Mouse (Mus musculus): ENCODE measurements at regions not wholly inside any gene's neighbourhood (a gene's known extent, or its start where the extent isn't known, plus 50 kb on each side); places are given as distances from the start of the nearest gene placed in this dataset.

GRCm38 (mm10) chr14:76641752-76642529 is 85.3 kb upstream of the Serp2 start:
- no peak for DNase-seq (ENCODE audit: low read depth, low spot score)

- no peak for DNase-seq (ENCODE audit: low read depth, low spot score)
Measured at GRCm38 (mm10) chr14:76633170-76633569, 76.5 kb upstream of the Serp2 start.

- DNase-seq (ENCODE audit: low read depth, low spot score) = no peak
Measured at GRCm38 (mm10) chr14:76632763-76633162, 76.1 kb upstream of the Serp2 start.

- no peak for DNase-seq (ENCODE audit: low read depth, low spot score)
Measured at GRCm38 (mm10) chr14:76631740-76632139, 75.1 kb upstream of the Serp2 start.

DNA sequence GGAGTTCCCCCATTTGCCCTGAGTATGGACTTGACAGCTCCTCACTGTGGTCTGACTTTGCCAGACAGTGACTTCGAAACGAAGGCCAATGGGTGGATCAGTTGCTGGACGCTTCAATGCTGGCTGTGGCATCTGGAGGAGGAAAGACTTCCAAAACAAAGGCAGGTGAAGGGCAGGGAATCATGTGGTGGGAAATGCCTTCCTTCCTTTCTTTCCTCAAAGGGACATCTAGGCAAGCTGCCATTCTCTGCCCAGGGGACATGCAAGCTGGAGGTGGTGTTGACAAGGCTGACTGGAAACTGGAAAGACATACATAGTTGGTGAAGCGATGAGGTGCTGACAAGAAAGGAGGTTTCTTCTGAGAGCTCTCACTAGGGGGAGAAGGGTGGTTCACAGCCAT is 74.5 kb upstream of the Serp2 start:
- no peak for DNase-seq (ENCODE audit: low read depth, low spot score)

DNA sequence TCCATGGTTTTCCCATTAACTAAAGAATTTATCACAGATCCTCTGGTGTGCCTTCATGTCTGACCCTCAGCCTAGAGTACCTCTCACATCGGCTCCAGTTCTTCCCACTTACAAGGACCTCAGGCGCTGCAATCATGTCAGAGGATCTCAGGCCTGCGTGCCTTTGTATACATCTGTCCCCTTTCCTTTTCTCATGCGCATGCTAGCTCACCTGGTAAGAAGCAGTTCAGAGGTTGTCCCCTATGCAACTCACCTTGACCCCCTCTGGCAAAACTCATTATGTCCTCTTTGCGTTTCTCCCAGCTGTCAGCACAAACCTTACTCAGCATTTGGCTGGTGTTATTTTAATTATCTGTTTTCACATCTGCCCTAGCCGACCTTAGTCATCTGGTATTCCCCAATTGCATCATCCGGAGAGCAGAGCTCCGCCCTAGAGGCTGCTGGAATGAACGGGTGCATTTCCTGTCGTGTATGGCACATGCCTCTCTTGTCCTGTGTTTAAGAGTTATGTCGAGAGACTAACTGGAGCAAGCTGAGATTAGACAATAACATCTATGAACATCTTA is 73.3 kb upstream of the Serp2 start:
- no peak for DNase-seq (ENCODE audit: low read depth, low spot score)

GRCm38 (mm10) chr14:76628182-76628892 is 71.6 kb upstream of the Serp2 start:
- no peak for DNase-seq (ENCODE audit: low read depth, low spot score)

DNA sequence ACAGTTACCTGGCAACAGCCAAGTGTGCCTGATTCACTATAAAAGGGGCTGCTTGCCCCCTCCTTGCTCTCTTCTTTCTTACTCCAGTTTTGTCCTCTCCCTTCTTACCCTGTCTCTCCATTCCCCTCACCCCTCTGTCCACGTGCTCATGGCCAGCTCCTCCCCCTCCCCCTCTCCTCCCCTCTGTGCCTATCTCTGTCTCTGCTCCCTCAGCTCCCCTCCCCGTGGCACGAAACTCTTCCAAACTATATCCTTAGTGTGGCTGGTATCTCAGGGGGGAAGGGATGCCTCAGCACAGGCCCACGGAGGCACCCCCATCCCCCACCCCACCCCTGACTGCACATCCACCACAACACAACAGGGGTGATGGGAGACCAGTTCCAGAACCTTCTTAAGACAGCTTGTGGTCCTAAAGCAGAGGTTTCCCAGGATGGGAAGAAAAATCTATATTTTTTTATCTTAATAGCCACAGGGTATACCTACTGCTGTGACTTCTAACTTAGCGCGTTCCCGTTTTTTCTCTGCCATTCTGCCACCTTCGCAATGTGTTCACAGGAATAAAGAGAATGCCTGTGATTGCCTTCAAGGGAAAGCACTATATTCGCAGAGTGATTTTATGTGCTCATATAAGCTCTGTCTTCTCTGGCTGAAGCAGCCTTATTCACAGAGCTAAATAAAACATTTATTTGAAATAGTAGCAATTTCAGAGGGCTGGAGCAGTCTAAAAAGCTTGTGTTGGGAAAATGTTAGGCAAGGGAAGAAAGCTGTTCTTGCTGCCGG is 69.1 kb upstream of the Serp2 start:
- no peak for DNase-seq (ENCODE audit: low read depth, low spot score)

DNA sequence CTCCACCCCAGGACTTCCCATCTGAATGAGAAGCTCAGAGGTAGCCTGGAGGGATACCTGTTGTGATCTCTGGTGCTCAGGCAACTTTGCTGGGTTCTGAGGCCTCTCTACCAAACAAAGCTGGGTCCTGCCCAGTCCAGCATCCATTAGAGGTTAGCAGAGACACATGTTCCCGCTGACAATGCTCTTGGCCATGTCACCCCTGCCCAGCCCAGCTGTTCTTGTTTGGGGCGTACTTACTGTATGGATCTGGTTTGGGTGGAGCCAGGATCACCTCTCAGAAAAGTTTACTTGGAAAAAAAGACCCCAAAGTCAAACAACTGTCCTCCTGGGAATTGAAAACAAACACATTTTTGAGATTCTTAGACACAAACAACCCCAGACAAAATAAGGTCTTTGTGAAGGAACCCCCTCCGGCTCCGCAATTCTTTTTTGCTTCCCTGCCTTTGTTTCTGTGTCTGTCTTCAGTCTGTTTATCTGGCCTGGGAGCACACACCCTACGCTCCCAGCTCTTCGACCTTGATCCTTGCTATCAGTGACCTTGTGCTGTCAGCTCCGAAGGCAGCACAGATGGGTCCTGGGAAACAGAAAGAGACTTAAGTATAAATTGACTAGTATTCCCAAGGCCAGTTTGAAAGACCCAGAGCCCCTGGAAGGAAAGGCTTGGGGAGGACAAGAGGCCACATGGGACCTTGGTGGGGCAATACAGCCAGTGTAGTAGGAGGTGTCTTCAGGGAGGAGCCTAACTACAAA is 68.1 kb upstream of the Serp2 start:
- no peak for DNase-seq (ENCODE audit: low read depth, low spot score)

- DNase-seq (ENCODE audit: low read depth, low spot score) = no peak
Measured at GRCm38 (mm10) chr14:76623371-76623988, 66.8 kb upstream of the Serp2 start.

DNA sequence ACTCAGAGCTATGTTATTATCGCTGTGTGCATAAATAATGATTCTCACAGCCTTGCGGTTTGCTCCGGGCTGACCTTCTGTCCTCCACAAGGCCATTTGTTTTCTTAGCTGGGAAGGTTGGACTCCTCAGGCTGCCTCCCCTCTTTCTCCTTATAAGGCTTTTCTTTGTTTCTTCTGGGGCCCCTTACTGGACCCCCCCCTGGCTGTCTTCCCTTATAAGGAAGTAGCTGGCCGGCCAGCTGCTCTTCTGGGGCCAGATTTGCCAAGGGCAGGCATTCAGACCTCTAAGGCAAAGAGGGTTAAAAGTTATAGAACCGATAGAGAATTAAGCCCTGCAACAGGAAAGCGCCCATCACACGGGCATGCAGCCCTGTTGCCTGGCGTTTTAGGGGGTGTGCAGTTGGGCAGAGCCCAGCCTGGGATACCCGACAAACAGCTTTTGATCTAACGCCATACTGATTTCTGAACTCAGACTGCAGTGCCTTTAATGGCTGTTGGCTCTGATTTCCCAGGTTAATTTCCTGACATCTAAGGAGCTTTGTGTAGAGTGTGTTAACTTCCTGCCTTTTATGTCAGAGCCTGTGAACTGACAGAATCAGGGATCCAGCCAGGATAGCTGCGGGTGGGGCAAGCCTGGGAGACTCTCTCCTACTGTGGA is 66.1 kb upstream of the Serp2 start:
- no peak for DNase-seq (ENCODE audit: low read depth, low spot score)

DNA sequence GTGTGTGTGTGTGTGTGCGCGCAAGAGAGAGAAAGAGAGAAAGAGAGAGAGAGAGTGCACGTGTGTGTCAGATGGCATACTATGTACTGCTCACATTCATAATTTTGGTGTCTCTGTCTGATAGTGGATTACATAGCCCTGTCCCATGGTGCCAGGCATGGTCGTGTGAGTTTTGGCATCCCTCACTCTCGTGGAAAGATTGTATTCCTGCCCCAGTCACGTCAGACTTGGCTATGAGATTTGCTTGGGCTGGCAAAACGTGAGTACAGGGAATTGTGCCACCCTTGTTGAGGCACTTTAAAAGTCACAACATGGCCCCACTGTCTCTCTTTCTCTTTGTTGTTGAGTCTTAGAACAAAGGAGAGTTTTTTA is 62.3 kb upstream of the Serp2 start:
- no peak for DNase-seq (ENCODE audit: low read depth, low spot score)

GRCm38 (mm10) chr14:76618331-76619037 is 61.8 kb upstream of the Serp2 start:
- no peak for DNase-seq (ENCODE audit: low read depth, low spot score)

DNA sequence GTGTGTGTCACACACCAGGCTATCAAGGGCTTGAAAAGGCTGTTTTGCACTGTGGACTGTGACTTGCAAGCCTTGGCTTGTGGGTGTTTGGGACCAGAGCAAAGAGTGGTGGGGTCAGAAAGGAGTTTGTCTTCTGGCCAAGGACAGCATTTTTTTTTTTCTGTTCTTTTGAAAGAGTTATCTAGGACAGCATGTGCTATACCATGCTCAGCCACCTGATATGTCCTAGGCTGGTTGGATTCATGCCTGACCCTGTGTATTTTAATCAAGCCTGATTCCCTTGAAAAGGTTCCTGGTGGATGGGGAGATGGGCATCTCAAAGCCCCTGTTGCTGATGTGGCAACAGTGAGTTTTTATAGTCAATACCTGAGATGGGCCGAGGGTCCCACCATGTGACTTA is 61.2 kb upstream of the Serp2 start:
- no peak for DNase-seq (ENCODE audit: low read depth, low spot score)

DNA sequence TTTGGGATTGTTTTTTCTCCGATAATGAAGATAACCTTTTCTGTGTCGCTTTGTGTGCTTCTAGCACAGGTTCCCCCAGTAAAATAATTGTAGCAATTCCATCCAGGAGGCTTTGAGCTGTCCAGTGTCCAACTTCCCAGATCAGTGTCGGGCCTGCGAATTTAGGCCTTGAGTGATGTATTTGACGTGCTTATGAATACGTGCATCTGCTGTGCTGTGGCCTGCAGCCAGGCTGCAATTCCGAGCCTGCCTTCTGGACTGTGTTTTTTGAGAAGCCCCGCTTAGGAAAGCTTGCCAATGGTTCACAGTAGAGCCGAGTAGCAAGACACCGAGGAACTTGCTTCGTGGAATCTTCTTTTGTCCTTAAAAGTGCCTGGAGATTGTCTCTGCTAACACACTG is 60.8 kb upstream of the Serp2 start:
- no peak for DNase-seq (ENCODE audit: low read depth, low spot score)

- DNase-seq (ENCODE audit: low read depth, low spot score) = no peak
Measured at GRCm38 (mm10) chr14:76616367-76616683, 59.6 kb upstream of the Serp2 start.

GRCm38 (mm10) chr14:76615603-76616366 is 59.1 kb upstream of the Serp2 start:
- DNase-seq (ENCODE audit: low read depth, low spot score) = no peak

DNA sequence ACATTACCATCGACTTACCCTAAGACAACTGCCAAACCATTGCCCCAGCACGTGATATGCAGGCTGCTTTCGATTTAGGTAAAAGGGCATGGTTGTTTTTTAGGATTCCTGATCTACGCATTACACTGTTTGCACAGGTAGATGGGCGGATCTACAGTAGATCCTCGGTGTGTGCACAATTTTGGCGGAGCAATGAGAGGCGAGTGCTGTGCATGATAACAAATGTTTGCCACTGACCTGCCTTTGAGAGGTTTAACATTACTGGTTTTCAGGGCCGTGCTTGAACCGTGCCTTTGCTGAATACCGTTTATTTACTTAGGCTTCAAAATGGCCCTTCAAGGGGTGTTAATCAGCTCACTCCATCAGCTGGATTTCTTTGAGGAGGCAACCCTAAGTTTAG is 58.5 kb upstream of the Serp2 start:
- no peak for DNase-seq (ENCODE audit: low read depth, low spot score)

DNA sequence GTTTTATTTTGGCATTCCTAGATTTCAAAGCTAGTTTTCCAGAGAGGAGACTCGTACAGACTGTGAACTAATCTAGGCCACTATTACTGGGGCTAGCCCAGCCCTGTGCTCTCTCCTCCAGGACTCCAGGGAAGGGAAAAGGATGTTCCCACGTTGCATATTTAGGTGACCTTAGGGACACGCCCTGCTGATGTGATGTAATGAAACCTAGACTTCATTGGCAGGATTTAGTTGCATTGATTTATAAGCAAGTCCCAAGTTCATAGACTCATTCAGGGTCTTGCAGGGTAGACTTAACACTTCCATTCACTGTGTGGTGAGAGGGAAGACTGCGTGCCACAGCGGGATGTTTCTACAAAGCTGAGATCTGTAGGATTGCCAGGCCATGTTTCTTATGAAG is 58.0 kb upstream of the Serp2 start:
- no peak for DNase-seq (ENCODE audit: low read depth, low spot score)
